Mouse (Mus musculus) embryonic facial prominence, embryonic 15.5 days (tissue): ENCODE measurements at regions not wholly inside any gene's neighbourhood (a gene's known extent, or its start where the extent isn't known, plus 50 kb on each side); places are given as distances from the start of the nearest gene placed in this dataset.
A peak's percentile ranks its signal among the peaks of the same experiment; 100 is the strongest.

ENCODE experiments used
- ATAC-seq: fragments of 200-750 bp; cut with Nextera tagmentation; 2 replicates; pipeline ENCODE4 v1.8.0; 2017; ENCODE audit warnings: low read depth, moderate TSS enrichment; ENCODE audit not compliant: insufficient number of reproducible peaks, low FRiP score, low TSS enrichment
- H3K27ac ChIP-seq: fragments of 300-500 bp; sonication (generic); replicated peaks from 2 replicates; pipeline ENCODE4 v1.5.1; 2015; ENCODE audit warnings: mild to moderate bottlenecking, inconsistent platforms
- H3K27me3 ChIP-seq: fragments of 300-500 bp; sonication (generic); 2 replicates; pipeline ENCODE4 v1.6.1; 2015; ENCODE audit warnings: inconsistent platforms
- H3K36me3 ChIP-seq: fragments of 300-500 bp; sonication (generic); 2 replicates; pipeline ENCODE4 v1.6.1; 2015; ENCODE audit warnings: mild to moderate bottlenecking, inconsistent platforms
- H3K4me1 ChIP-seq: fragments of 300-500 bp; sonication (generic); 2 replicates; pipeline ENCODE4 v1.6.1; 2015; ENCODE audit warnings: inconsistent platforms
- H3K4me2 ChIP-seq: fragments of 300-500 bp; sonication (generic); replicated peaks from 2 replicates; pipeline ENCODE4 v1.6.1; 2015; ENCODE audit warnings: mild to moderate bottlenecking, inconsistent platforms
- H3K4me3 ChIP-seq: fragments of 300-500 bp; sonication (generic); replicated peaks from 2 replicates; pipeline ENCODE4 v1.5.1; 2015; ENCODE audit warnings: mild to moderate bottlenecking, inconsistent platforms
- H3K9ac ChIP-seq: fragments of 300-500 bp; sonication (generic); 2 replicates; pipeline ENCODE4 v1.6.1; 2015; ENCODE audit warnings: inconsistent platforms
- H3K9me3 ChIP-seq: fragments of 300-500 bp; sonication (generic); replicated peaks from 2 replicates; pipeline ENCODE4 v1.6.1; 2016; ENCODE audit warnings: inconsistent platforms
- WGBS: fragments of 180-500 bp; shearing (Covaris S2); methylation state at CpG from one replicate; pipeline ENCODE4 v1.1.7; 2015; 5-methylcytosine and 5-hydroxymethylcytosine counted together

DNA sequence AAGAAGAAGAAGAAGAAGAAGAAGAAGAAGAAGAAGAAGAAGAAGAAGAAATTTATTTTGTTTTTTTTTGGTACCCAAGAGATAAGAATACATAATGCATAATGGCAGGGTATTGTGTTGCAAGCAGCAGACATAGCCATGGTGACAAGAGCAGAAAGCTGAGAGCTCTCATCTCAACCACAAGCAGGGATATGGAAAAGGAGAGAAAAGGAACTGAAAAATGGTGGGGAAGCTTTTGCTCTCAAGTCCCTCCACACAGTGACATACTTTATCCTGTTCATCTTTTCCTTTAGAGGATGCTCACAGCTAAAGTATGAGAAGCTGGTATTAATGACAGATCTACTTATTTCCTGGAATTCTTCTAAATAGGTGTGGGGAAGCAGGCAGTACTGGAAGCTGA lies 115.2 kb upstream of the Pik3r1 start:
- Histone ChIP-seq H3K9ac (no peak overlapping the region), H3K27ac (no peak overlapping the region), H3K4me3 (no peak overlapping the region), H3K9me3 (no peaks in the 10 kb centered on the region), H3K4me1 (no peaks in the 10 kb centered on the region), H3K4me2 (no peak overlapping the region), H3K36me3 (no peaks in the 10 kb centered on the region), H3K27me3 (no peaks in the 10 kb centered on the region)
- ATAC-seq: no peak

DNA sequence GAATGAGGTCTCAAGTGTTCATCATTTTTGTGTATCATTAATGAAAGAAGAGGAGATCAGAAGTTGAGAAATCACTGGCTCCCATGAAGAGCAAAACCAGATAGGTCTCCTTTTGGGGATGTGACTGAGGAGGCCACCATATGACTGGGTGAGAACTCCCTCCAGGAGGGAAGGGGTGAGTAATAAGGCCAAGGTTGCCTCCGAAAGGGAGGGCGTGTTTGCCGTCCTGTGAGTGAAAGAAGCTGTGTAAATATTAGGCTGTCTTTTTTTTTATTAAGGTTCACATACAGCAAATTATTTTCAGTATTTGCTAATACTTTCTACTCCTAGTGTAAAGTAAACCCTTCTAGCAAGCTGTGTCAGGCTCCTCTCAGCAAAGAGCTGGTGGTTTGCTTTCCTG lies 116.7 kb upstream of the Pik3r1 start:
- H3K27ac ChIP-seq: no peak overlapping the region
- H3K4me2 ChIP-seq: no peak overlapping the region
- ATAC-seq: no peak
- no peak overlapping the region for H3K4me3 ChIP-seq
- WGBS: 73% methylated on average over 3 of the region's 3 CpGs
- no peaks in the 10 kb centered on the region for H3K4me1 ChIP-seq
- H3K9me3 ChIP-seq: no peaks in the 10 kb centered on the region
- H3K36me3 ChIP-seq: no peaks in the 10 kb centered on the region
- no peak overlapping the region for H3K9ac ChIP-seq
- H3K27me3 ChIP-seq: no peaks in the 10 kb centered on the region

DNA sequence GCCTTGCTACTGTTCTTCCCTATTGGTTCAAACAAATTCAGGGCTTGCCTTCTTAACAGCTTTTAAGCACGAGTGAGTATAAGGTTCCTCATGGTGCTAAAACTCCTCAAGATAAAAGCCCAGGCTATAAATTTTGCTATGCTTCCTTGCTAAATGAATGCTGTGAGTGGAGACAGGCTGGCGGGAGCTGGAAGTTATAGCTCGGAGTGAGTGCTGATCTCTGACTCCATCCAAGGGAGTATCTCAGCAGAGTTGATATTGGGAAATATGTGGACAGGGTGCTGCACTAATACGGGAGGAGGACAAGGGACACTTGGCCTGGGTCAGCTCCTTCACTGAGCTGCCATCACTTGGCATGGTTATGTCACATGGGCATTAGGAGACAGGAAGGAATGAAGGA lies 123.5 kb upstream of the Pik3r1 start:
- H3K4me1 ChIP-seq: no peaks in the 10 kb centered on the region
- H3K27me3 ChIP-seq: no peaks in the 10 kb centered on the region
- H3K9me3 ChIP-seq: no peaks in the 10 kb centered on the region
- H3K36me3 ChIP-seq: no peaks in the 10 kb centered on the region
- ATAC-seq: no peak
- no peak overlapping the region for H3K27ac ChIP-seq
- no peak overlapping the region for H3K9ac ChIP-seq
- no peak overlapping the region for H3K4me2 ChIP-seq
- no peak overlapping the region for H3K4me3 ChIP-seq
- WGBS: 77% methylated on average over 4 of the region's 4 CpGs

DNA sequence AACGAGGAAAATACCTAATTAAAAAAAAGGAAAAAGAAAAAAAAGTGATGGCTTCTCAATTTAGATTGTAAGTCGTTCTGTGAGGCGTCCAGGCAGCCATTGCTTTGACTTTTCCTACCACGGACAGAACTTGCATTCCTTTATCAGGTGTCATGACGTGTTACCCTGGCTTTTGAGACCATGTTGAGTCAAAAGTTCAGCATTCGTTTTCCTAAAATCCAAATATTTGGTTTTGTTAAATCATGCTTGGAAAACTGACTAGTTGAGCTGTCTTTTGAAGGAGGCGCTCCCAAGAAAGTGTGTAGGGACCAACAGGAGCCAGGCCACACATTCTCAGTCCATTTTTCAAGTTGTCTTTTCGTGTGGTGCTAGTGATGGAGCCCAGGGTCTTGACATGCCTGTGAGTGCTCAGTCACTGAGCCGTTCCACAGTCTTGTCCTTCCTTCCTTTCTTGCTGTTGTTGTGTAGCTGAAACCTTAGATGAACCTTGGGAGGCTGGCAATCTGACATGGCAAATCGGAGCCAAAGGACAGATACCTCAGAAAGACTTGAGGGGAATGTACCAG lies 125.1 kb upstream of the Pik3r1 start:
- Histone ChIP-seq H3K27ac (no peak overlapping the region), H3K4me3 (no peak overlapping the region), H3K9me3 (no peaks in the 10 kb centered on the region), H3K9ac (no peak overlapping the region), H3K4me1 (no peaks in the 10 kb centered on the region), H3K4me2 (no peak overlapping the region), H3K27me3 (no peaks in the 10 kb centered on the region), H3K36me3 (no peaks in the 10 kb centered on the region)
- 87% methylated on average over 10 of the region's 10 CpGs for WGBS
- no peak for ATAC-seq

DNA sequence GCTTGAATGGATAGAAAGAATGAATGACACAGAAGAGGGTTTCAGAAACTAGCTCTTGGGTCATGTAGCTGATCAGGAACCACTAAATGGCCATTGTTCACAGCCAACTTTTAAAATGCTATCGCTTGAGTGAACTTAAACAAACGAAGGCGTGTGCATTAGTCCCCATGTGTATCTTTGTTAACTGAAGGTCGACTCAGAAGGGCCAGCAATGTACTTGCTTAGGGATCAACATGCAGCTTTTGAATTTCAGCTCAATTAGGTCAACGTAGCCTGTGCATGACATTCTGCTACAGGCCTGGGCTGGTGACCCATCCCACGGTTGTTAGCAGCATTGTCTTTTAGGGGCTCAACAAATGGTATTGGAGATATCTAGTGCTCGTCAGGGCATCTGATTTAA lies 127.1 kb upstream of the Pik3r1 start:
- ATAC-seq: no peak
- Histone ChIP-seq H3K27me3 (no peaks in the 10 kb centered on the region), H3K36me3 (no peaks in the 10 kb centered on the region), H3K9me3 (no peaks in the 10 kb centered on the region), H3K9ac (no peak overlapping the region), H3K4me3 (no peak overlapping the region), H3K4me2 (no peak overlapping the region), H3K4me1 (no peaks in the 10 kb centered on the region), H3K27ac (no peak overlapping the region)
- 81% methylated on average over 7 of the region's 7 CpGs for WGBS

DNA sequence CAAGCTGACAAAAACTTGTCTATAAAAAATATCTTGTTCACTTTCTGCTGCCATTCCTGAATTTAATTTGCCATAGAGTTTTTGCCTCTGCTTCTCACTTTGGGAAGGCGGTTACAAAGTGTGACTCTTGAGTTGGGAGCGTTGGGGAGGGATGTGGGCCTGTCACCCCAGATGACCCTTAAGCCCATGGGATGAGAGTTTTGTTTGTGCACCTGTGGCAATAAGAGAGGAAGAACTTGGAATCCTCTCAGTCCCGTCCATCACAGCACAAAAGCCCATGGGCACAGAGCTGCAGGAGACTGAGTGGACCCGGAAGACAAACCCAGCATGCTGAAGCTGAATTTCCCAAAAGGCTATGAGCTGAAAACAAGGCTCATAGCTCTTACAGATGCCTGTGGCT lies 127.7 kb upstream of the Pik3r1 start:
- no peak overlapping the region for H3K27ac ChIP-seq
- no peak overlapping the region for H3K4me3 ChIP-seq
- no peak overlapping the region for H3K4me2 ChIP-seq
- no peaks in the 10 kb centered on the region for H3K27me3 ChIP-seq
- no peaks in the 10 kb centered on the region for H3K4me1 ChIP-seq
- H3K36me3 ChIP-seq: no peaks in the 10 kb centered on the region
- no peaks in the 10 kb centered on the region for H3K9me3 ChIP-seq
- H3K9ac ChIP-seq: no peak overlapping the region
- WGBS: 71% methylated on average over 4 of the region's 4 CpGs
- no peak for ATAC-seq

DNA sequence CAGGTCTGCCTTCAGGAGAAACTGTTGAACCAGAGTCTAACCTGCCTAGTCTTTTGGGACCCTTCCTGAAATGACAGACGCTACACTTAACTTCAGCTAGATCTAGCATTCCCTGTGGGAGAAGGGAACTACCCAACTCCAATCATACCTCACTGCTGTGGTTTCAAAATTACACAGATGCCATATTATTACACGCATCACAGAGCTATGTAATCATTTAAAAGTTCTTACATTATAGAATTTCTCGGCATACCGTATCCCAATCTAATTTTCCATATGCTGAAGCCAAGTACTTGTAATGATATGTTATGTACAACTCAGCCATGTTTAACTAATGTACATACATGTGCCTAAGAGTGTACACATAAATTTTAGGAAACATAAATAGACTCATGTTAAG lies 128.9 kb upstream of the Pik3r1 start:
- Histone ChIP-seq H3K4me3 (no peak overlapping the region), H3K9ac (no peak overlapping the region), H3K27me3 (no peaks in the 10 kb centered on the region), H3K9me3 (no peaks in the 10 kb centered on the region), H3K4me1 (no peaks in the 10 kb centered on the region), H3K36me3 (no peaks in the 10 kb centered on the region), H3K4me2 (no peak overlapping the region), H3K27ac (no peak overlapping the region)
- 53% methylated on average over 4 of the region's 4 CpGs for WGBS
- peak; percentile 67 for ATAC-seq

DNA sequence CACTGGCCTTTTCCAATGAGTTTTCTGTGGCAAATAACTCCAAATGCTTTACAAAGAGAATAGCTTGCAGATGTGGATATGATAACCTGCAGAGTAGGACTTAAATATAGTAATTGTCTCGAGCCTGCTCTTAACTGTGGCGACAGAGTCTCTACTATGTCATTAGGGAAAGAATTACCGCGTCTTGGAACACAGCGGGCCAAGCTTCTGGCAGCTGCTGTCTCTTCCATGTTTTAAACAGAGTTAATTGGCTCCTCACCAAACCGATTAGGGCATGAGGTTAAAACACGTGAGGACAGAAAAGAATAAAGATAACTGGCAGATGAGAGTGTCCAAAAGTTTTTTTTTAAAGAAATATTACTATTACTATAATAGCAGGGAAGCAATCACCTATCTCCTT lies 134.2 kb upstream of the Pik3r1 start:
- Histone ChIP-seq H3K27me3 (no peaks in the 10 kb centered on the region), H3K27ac (no peak overlapping the region), H3K9ac (no peak overlapping the region), H3K4me1 (peaks cover 14% of the 10 kb centered on the region; the same call in 1 of the 2 replicates), H3K4me2 (no peak overlapping the region), H3K4me3 (no peak overlapping the region), H3K9me3 (no peaks in the 10 kb centered on the region), H3K36me3 (no peaks in the 10 kb centered on the region)
- 33% methylated on average over 7 of the region's 7 CpGs for WGBS
- 0 out of 2 replicates have a peak, but pooled peaks have one; percentile 51 for ATAC-seq

DNA sequence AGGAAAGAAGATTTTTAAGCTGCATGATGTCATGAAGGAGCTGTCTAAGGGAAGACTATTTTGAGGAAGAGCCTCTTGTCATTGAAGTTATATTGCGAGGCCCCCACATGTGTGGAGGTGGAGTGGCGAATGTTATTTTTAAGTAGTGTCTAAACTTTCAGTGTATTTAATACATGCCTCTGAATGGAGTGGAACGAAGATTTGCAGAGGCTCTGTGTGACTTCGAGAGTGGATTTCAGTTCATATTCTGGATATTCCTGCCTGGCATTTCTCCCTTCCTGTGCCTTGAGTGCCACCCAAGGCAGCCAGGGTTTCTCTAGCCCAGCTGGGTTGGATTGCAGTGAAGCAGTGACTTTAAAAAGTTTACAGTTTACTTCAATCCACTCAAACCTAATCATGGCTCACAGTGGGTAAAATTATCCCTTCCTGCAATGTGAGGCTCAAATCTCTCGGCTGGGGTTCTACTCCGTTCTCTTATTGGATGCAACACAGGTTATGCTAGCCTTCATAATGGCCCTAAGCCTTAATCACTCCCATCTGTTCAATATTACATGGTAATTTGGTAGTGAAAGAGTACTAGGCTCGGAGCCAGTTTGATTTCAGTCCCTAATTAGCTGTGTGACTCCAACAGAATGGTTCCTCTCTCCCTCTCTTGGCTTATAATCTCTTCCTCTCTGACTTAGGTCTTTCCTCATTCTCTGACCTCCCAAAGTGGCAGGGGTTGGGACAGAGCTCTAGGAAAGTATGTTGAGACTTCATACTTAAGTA lies 138.1 kb upstream of the Pik3r1 start:
- Histone ChIP-seq H3K27me3 (no peaks in the 10 kb centered on the region), H3K4me1 (peaks cover 18% of the 10 kb centered on the region; the same call in 1 of the 2 replicates), H3K9ac (no peak overlapping the region), H3K4me3 (no peak overlapping the region), H3K36me3 (no peaks in the 10 kb centered on the region), H3K9me3 (no peaks in the 10 kb centered on the region), H3K4me2 (no peak overlapping the region), H3K27ac (peak overlapping the region; percentile 70; the same call in 1 of the 2 replicates)
- peak; percentile 79 for ATAC-seq
- 39% methylated on average over 7 of the region's 7 CpGs for WGBS

DNA sequence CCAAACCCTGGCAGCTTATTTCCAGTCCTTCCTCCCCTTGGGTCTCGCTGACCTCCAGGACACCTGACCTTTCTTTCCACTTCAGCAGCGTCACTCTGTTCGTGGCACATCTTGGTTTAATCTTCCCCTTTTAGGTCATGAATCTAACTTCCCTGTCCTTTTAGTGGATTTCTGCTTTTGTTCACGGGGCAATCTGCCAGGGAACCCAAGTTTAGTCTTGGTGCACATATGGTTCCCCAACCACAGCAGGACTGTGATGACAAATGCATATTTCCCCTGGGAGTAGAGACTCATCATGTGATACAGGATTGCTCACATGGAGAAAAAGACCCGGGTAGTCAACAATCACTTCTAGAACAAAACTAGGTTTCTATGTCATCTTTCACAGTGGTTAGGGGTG lies 141.0 kb upstream of the Pik3r1 start:
- H3K4me3 ChIP-seq: no peak overlapping the region
- ATAC-seq: no peak
- no peaks in the 10 kb centered on the region for H3K27me3 ChIP-seq
- no peak overlapping the region for H3K27ac ChIP-seq
- H3K4me1 ChIP-seq: peaks cover 18% of the 10 kb centered on the region; the same call in 1 of the 2 replicates
- no peak overlapping the region for H3K9ac ChIP-seq
- H3K9me3 ChIP-seq: no peaks in the 10 kb centered on the region
- no peak overlapping the region for H3K4me2 ChIP-seq
- H3K36me3 ChIP-seq: no peaks in the 10 kb centered on the region
- WGBS: 52% methylated on average over 5 of the region's 5 CpGs

DNA sequence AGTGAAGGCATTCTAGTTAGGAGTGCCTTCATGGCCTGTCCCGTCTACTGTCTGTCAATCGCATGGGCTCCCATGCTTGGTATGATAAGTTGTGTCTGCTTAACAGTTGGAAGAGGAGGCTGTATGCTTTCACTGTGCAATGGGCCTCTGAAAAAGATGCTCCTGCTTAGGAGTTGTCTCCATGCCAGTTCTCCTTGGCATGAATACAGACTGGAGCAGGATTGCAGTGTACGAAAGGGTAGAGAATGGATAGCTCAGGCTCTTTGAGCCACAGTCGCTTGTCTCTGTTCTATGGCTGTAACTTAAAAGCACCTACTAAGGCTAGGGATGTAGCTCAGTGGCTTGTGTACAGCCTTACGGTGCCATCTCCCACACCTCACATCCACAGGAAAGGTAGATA lies 142.7 kb upstream of the Pik3r1 start:
- H3K4me1 ChIP-seq: peaks cover 19% of the 10 kb centered on the region
- H3K9ac ChIP-seq: no peak overlapping the region
- H3K36me3 ChIP-seq: no peaks in the 10 kb centered on the region
- ATAC-seq: no peak
- H3K9me3 ChIP-seq: no peaks in the 10 kb centered on the region
- H3K4me3 ChIP-seq: no peak overlapping the region
- H3K4me2 ChIP-seq: no peak overlapping the region
- H3K27ac ChIP-seq: no peak overlapping the region
- 91% methylated on average over 5 of the region's 5 CpGs for WGBS
- no peaks in the 10 kb centered on the region for H3K27me3 ChIP-seq

DNA sequence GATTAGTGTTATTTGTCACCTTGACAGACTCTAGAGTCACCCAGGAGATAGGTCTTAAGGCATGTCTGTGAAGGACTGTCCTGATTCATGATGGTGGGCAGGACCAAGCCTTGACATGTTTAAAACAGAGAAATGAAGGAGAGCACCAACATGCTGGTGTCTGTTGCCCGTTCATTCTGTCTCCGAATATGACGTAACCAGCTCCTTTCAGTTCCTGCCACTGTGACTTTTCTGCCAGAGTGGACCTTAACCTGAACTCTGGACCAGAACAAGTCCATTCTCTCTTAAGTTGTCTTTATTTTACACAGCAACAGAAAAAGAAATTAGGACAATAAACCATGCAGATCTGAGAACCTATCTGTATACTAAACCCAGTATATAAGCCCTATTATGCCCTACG lies 146.1 kb upstream of the Pik3r1 start:
- Histone ChIP-seq H3K9me3 (no peaks in the 10 kb centered on the region), H3K9ac (no peak overlapping the region), H3K27ac (no peak overlapping the region), H3K4me3 (no peak overlapping the region), H3K4me1 (peaks cover 9% of the 10 kb centered on the region), H3K36me3 (no peaks in the 10 kb centered on the region), H3K4me2 (no peak overlapping the region), H3K27me3 (no peaks in the 10 kb centered on the region)
- ATAC-seq: no peak
- 84% methylated on average over 4 of the region's 4 CpGs for WGBS
